Mouse (Mus musculus): ENCODE data around the gene Tspoap1. TPM values are rescaled to one million over a fixed set of nuclear protein-coding genes. Genes with fewer than 3 reads are reported as not detected.
A peak's percentile ranks its signal among the peaks of the same experiment; 100 is the strongest.

Tspoap1 gene
- total RNA-seq, 2 experiments from 2014 or later = 128 to 144 TPM

- DNase-seq (ENCODE audit: low spot score in 2 of 2) = peak in 1 of 2 experiments; percentile 62
Measured at GRCm38 (mm10) chr11:87802621-87803020, 42.3 kb downstream of the Tspoap1 start.

- DNase-seq (ENCODE audit: low spot score in 2 of 2) = no peak
Measured at GRCm38 (mm10) chr11:87805448-87805847, 45.1 kb downstream of the Tspoap1 start.

GRCm38 (mm10) chr11:87807433-87807832, 47.1 kb downstream of the Tspoap1 start:
- no peak for DNase-seq (ENCODE audit: low spot score in 2 of 2)

- DNase-seq (ENCODE audit: low spot score in 2 of 2) = no peak
Measured at GRCm38 (mm10) chr11:87808236-87808635, 47.9 kb downstream of the Tspoap1 start.

GRCm38 (mm10) chr11:87811396-87811795, 51.1 kb downstream of the Tspoap1 start:
- DNase-seq (ENCODE audit: low spot score in 2 of 2) = no peak

GRCm38 (mm10) chr11:87814831-87815230, 54.5 kb downstream of the Tspoap1 start:
- no peak for DNase-seq (ENCODE audit: low spot score in 2 of 2)

GRCm38 (mm10) chr11:87816707-87817442, 56.5 kb downstream of the Tspoap1 start:
- DNase-seq (ENCODE audit: low spot score in 2 of 2) = peak; percentile 28 to 69

GRCm38 (mm10) chr11:87817443-87817773, 57.1 kb downstream of the Tspoap1 start:
- DNase-seq (ENCODE audit: low spot score in 2 of 2) = no peak

- peak in 1 of 2 experiments; percentile 23 for DNase-seq (ENCODE audit: low spot score in 2 of 2)
Measured at GRCm38 (mm10) chr11:87821502-87821901, 61.2 kb downstream of the Tspoap1 start.

- DNase-seq (ENCODE audit: low spot score in 2 of 2) = no peak
Measured at GRCm38 (mm10) chr11:87828239-87828900, 68.0 kb downstream of the Tspoap1 start, which contains the start of gene Lpo. Lpo (minus strand) TSS chr11:87828289.

Small RNA genes lying within 50 kb of the gene (microRNA-seq; reads per million reads assigned to microRNA genes)
- gene Mir142 (0 reads per million in 2 experiments), gene Mir142b (0 reads per million in 2 experiments)

Other genes with a start within 250 kb of the Tspoap1 start
- gene Gm11492, start 193.9 kb upstream of the Tspoap1 start, total RNA-seq (2021) = not detected
- gene Sept4, start 191.6 kb upstream of the Tspoap1 start, total RNA-seq (2021) = 100 to 1,000 TPM; 172 to 222 TPM
- gene Mtmr4, start 168.4 kb upstream of the Tspoap1 start, total RNA-seq (2021) = 10 to 100 TPM; 91.7 to 96.4 TPM
- gene Hsf5, start 143.4 kb upstream of the Tspoap1 start, total RNA-seq (2021) = under 1 TPM; 0.47 to 0.66 TPM
- gene Rnf43, start 97.8 kb upstream of the Tspoap1 start, total RNA-seq (2021) = 1 to 10 TPM; 2.5 to 3.1 TPM
- 10 to 100 TPM; 75.6 to 77.3 TPM for gene Supt4a, start 23.0 kb upstream of the Tspoap1 start, total RNA-seq (2021)
- under 1 TPM in 1 of 2 experiments, not detected in 1; 0.22 TPM for gene Mpo, start 33.0 kb downstream of the Tspoap1 start, total RNA-seq (2021)
- gene Lpo, start 67.7 kb downstream of the Tspoap1 start, total RNA-seq (2021) = under 1 TPM; 0.15 to 0.37 TPM
- gene Mks1, start 92.7 kb downstream of the Tspoap1 start, total RNA-seq (2021) = 1 to 10 TPM; 5.6 TPM
- under 1 TPM in 1 of 2 experiments, not detected in 1; 0.41 TPM for gene Epx, start 115.0 kb downstream of the Tspoap1 start, total RNA-seq (2021)
- not detected for gene Olfr462, start 131.7 kb downstream of the Tspoap1 start, total RNA-seq (2021)
- gene Olfr463, start 136.8 kb downstream of the Tspoap1 start, total RNA-seq (2021) = not detected
- gene Olfr464, start 160.4 kb downstream of the Tspoap1 start, total RNA-seq (2021) = not detected
- 100 to 1,000 TPM; 484 to 500 TPM for gene Dynll2, start 227.0 kb downstream of the Tspoap1 start, total RNA-seq (2021)

Measured in layer of hippocampus, adult 18-20 months (tissue).